Mouse (Mus musculus) ovary, adult 2 months (tissue): Measurements from ENCODE around the gene Fpr1. TPM values are rescaled to one million over a fixed set of nuclear protein-coding genes. Genes with fewer than 3 reads are reported as not detected.

Experiments used
- polyA plus RNA-seq: library from polyadenylated mRNA; depleted of rRNA; stranded (reverse); fragments of >200 nt; gene quantifications from 2 replicates; pipeline ENCODE4 v1.2.3, GENCODE M21; 2012; rRNA removed

Gene Fpr1
- 0.38 and 0.40 TPM in 2 replicates for polyA plus RNA-seq

GRCm38 (mm10) chr17:17883840-17884239 is at the start of gene Fpr1:
Gene Fpr1 (minus strand): TSS chr17:17883940.

DNA sequence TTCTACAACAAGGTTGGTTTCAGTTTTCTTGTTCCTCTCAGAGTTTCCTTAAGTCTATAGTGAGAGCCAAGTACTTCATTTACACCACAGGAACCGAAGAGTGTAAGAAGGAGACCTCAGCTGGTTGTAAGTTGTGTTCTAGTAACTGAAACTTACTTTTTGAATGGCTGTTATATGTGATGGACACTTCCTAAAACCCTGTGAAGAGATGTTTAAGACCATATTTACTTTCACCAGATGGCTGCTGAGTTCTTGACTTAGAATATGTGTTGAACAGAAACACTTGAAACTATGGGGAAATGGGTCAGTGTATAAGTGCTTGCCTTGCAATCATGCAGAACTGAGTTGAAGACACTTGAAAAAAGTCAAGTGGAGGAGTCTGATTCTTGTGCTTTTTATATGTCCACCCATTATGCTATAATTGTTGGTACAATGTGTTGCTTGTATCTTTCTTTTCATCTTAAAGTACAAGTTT is 4.1 kb upstream of the Fpr1 start, which contains the start of the genes Fpr2 and Fpr3:
Gene Fpr2, plus strand, starts transcription at position 51 of the 475 bp plus-strand sequence.
Gene Fpr3, plus strand, starts transcription at position 79 of the 475 bp plus-strand sequence.

DNA sequence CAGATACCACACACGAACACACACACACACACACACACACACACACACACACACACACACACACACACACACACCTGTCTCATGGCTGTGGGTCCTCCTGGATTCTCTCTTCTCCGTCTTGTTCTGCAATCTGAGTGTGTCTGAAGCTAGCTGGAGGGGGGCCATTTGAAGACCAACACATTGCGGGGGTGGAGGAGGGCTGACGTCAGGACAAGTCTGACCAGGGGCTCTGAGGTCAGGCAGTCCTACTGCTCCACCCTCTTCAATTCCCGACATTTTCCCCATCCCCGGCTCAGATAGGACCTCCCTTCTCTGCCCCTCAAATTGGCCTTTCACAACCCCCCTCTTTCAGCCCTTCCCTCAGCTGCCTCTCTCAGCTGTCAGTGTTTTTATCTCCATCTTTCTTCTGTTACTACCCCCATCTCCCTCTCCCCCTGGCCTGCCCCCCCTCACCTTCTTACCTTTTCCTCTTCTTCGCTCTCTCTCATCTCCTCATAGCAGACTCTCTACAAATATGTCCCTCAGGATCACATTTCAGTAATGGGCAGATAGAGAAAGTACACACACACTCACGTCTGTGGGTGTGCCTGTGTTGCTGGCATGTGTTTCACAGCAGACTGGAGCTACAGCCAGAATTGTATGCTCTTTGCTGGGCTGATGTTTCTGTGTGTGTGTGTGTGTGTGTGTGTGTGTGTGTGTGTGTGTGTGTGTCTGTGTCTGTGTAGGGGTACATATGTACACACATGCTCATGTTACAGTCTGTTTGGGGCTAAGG is 28.5 kb downstream of the Fpr1 start, which contains the start of gene Has1:
Gene Has1, minus strand, starts transcription at position 142 of the 775 bp plus-strand sequence.

GRCm38 (mm10) chr17:17826751-17827657 is 56.7 kb downstream of the Fpr1 start, which contains the start of gene Spaca6:
Gene Spaca6 (plus strand): TSS chr17:17827158.

Other genes with a start within 250 kb of the Fpr1 start
- gene Vmn2r90, start 180.2 kb downstream of the Fpr1 start, polyA plus RNA-seq, result not detected in 2 replicates
- 45.5 and 51.2 TPM in 2 replicates for gene Spaca6, start 56.8 kb downstream of the Fpr1 start, polyA plus RNA-seq
- gene Has1, start 28.7 kb downstream of the Fpr1 start, polyA plus RNA-seq, result 1.3 and 1.4 TPM in 2 replicates
- gene Fpr2, start 3.9 kb upstream of the Fpr1 start, polyA plus RNA-seq, result 0.21 TPM in 1 of 2 replicates, not detected in the other
- not detected in 2 replicates for gene Fpr3, start 3.9 kb upstream of the Fpr1 start, polyA plus RNA-seq
- not detected in 2 replicates for gene Fpr-rs4, start 137.8 kb upstream of the Fpr1 start, polyA plus RNA-seq
- not detected in 2 replicates for gene Vmn2r124, start 165.5 kb upstream of the Fpr1 start, polyA plus RNA-seq
- not detected in 2 replicates for gene Vmn2r91, start 201.1 kb upstream of the Fpr1 start, polyA plus RNA-seq